Mouse (Mus musculus) midbrain, embryonic 11.5 days (tissue): Measurements from ENCODE around the gene Sim2. TPM values are rescaled to one million over a fixed set of nuclear protein-coding genes. Genes with fewer than 3 reads are reported as not detected.
A peak's percentile ranks its signal among the peaks of the same experiment; 100 is the strongest.

Experiments used
- ATAC-seq: fragments of 200-750 bp; cut with Nextera tagmentation; 2 replicates; pipeline ENCODE4 v1.8.0; 2017; ENCODE audit warnings: moderate TSS enrichment, moderate library complexity; ENCODE audit not compliant: low FRiP score
- DNase-seq: peaks from one replicate; pipeline ENCODE4 v3.0.0; 2015; ENCODE audit warnings: low spot score; ENCODE audit errors: missing footprints
- H3K27ac ChIP-seq: fragments of 300-500 bp; sonication (generic); 2 replicates; pipeline ENCODE4 v1.5.1; 2014; ENCODE audit warnings: low read depth, low read length
- H3K27me3 ChIP-seq: fragments of 300-500 bp; sonication (generic); 2 replicates; pipeline ENCODE4 v1.6.1; 2014; ENCODE audit warnings: mild to moderate bottlenecking, low read length, moderate library complexity, mixed read lengths; ENCODE audit not compliant: control insufficient read depth, insufficient read depth
- H3K36me3 ChIP-seq: fragments of 300-500 bp; sonication (generic); 2 replicates; pipeline ENCODE4 v1.6.1; 2014; ENCODE audit warnings: mild to moderate bottlenecking, low read length, moderate library complexity, mixed read lengths; ENCODE audit not compliant: control insufficient read depth, insufficient read depth
- H3K4me1 ChIP-seq: fragments of 300-500 bp; sonication (generic); 2 replicates; pipeline ENCODE4 v1.6.1; 2014; ENCODE audit warnings: low read length; ENCODE audit not compliant: control insufficient read depth, insufficient read depth
- H3K4me2 ChIP-seq: fragments of 300-500 bp; sonication (generic); 2 replicates; pipeline ENCODE4 v1.6.1; 2014; ENCODE audit warnings: mild to moderate bottlenecking, moderate library complexity
- H3K4me3 ChIP-seq: fragments of 300-500 bp; sonication (generic); 2 replicates; pipeline ENCODE4 v1.5.1; 2014; ENCODE audit warnings: low read depth, low read length
- H3K9ac ChIP-seq: fragments of 300-500 bp; sonication (generic); 2 replicates; pipeline ENCODE4 v1.6.1; 2014; ENCODE audit warnings: low read length
- H3K9me3 ChIP-seq: fragments of 300-500 bp; sonication (generic); 2 replicates; pipeline ENCODE4 v1.6.1; 2016; ENCODE audit warnings: low read length; ENCODE audit not compliant: control insufficient read depth
- WGBS: fragments of 180-500 bp; shearing (Covaris S2); extraction: QIAGEN DNeasy Blood & Tissue Kit; methylation state at CpG from one replicate; pipeline ENCODE4 v1.1.7; 2014; 5-methylcytosine and 5-hydroxymethylcytosine counted together
- polyA plus RNA-seq: library from polyadenylated mRNA; unstranded; fragments of >200 nt; fragmentation: Nextera tagmentation; extraction: Ambion mirVana; gene quantifications from 2 replicates; pipeline ENCODE4 v1.2.1, GENCODE M21; 2014

The Sim2 gene
- polyA plus RNA-seq, 1 experiment from 2014 or later = 1.8 TPM

- no peak for DNase-seq
- Histone ChIP-seq H3K4me3 (no peak overlapping the region), H3K4me1 (peaks cover 12% of the 10 kb centered on the region), H3K36me3 (no peaks in the 10 kb centered on the region), H3K27ac (no peak overlapping the region), H3K4me2 (no peak overlapping the region), H3K9ac (no peak overlapping the region), H3K27me3 (peaks cover 4% of the 10 kb centered on the region), H3K9me3 (no peaks in the 10 kb centered on the region)
- ATAC-seq = no peak
- WGBS = 38% methylated on average over 10 of the region's 10 CpGs
These were observed 58.6 kb downstream of the Sim2 start for GRCm38 (mm10) chr16:94143325-94143724.

GRCm38 (mm10) chr16:94148139-94148538 lies 63.4 kb downstream of the Sim2 start:
- H3K27ac ChIP-seq = no peak overlapping the region
- 0 out of 2 replicates have a peak overlapping the region, but pooled peaks have one; percentile 8 for H3K4me2 ChIP-seq
- DNase-seq = no peak
- H3K36me3 ChIP-seq = no peaks in the 10 kb centered on the region
- no peaks in the 10 kb centered on the region for H3K9me3 ChIP-seq
- H3K27me3 ChIP-seq = peaks cover 11% of the 10 kb centered on the region
- no peak overlapping the region for H3K4me3 ChIP-seq
- WGBS = 23% methylated on average over 11 of the region's 11 CpGs
- no peak overlapping the region for H3K9ac ChIP-seq
- ATAC-seq = peak; percentile 57; the same call in 1 of the 2 replicates
- H3K4me1 ChIP-seq = peaks cover 14% of the 10 kb centered on the region

GRCm38 (mm10) chr16:94150125-94151103 lies 65.7 kb downstream of the Sim2 start:
- H3K27ac ChIP-seq = no peak overlapping the region
- peaks cover 16% of the 10 kb centered on the region for H3K4me1 ChIP-seq
- ATAC-seq (no peak), DNase-seq (no peak)
- no peaks in the 10 kb centered on the region for H3K36me3 ChIP-seq
- 82% methylated on average over 15 of the region's 15 CpGs for WGBS
- no peak overlapping the region for H3K4me3 ChIP-seq
- H3K9me3 ChIP-seq = no peaks in the 10 kb centered on the region
- peaks cover 7% of the 10 kb centered on the region for H3K27me3 ChIP-seq
- H3K9ac ChIP-seq = no peak overlapping the region
- H3K4me2 ChIP-seq = no peak overlapping the region

GRCm38 (mm10) chr16:94155041-94155653 lies 70.4 kb downstream of the Sim2 start:
- no peak overlapping the region for H3K27ac ChIP-seq
- H3K36me3 ChIP-seq = no peaks in the 10 kb centered on the region
- ATAC-seq (peak; percentile 61), DNase-seq (peak; percentile 90)
- H3K4me3 ChIP-seq = no peak overlapping the region
- H3K27me3 ChIP-seq = peaks cover 2% of the 10 kb centered on the region; the same call in 1 of the 2 replicates
- H3K4me1 ChIP-seq = peaks cover 13% of the 10 kb centered on the region
- no peak overlapping the region for H3K4me2 ChIP-seq
- peak overlapping the region; percentile 9; the same call in 1 of the 2 replicates for H3K9ac ChIP-seq
- no peaks in the 10 kb centered on the region for H3K9me3 ChIP-seq
- WGBS = 19% methylated on average over 14 of the region's 14 CpGs

GRCm38 (mm10) chr16:94157819-94158218 lies 73.1 kb downstream of the Sim2 start:
- WGBS = 84% methylated on average over 8 of the region's 8 CpGs
- Histone ChIP-seq H3K27me3 (peaks cover 4% of the 10 kb centered on the region; the same call in 1 of the 2 replicates), H3K4me1 (peaks cover 14% of the 10 kb centered on the region), H3K9ac (no peak overlapping the region), H3K27ac (no peak overlapping the region), H3K4me2 (no peak overlapping the region), H3K9me3 (no peaks in the 10 kb centered on the region), H3K36me3 (no peaks in the 10 kb centered on the region), H3K4me3 (no peak overlapping the region)
- ATAC-seq (no peak), DNase-seq (no peak)

GRCm38 (mm10) chr16:94162000-94162399 lies 77.3 kb downstream of the Sim2 start:
- no peak overlapping the region for H3K9ac ChIP-seq
- H3K27ac ChIP-seq = no peak overlapping the region
- H3K4me2 ChIP-seq = no peak overlapping the region
- H3K4me1 ChIP-seq = peaks cover 14% of the 10 kb centered on the region
- H3K27me3 ChIP-seq = peaks cover 20% of the 10 kb centered on the region
- H3K9me3 ChIP-seq = no peaks in the 10 kb centered on the region
- H3K36me3 ChIP-seq = no peaks in the 10 kb centered on the region
- ATAC-seq (no peak), DNase-seq (no peak)
- no peak overlapping the region for H3K4me3 ChIP-seq
- 51% methylated on average over 6 of the region's 6 CpGs for whole genome bisulfite sequencing

- H3K27ac ChIP-seq = no peak overlapping the region
- no peaks in the 10 kb centered on the region for H3K9me3 ChIP-seq
- H3K4me3 ChIP-seq = no peak overlapping the region
- no peak overlapping the region for H3K4me2 ChIP-seq
- 90% methylated on average over 11 of the region's 11 CpGs for WGBS
- peaks cover 30% of the 10 kb centered on the region for H3K27me3 ChIP-seq
- H3K4me1 ChIP-seq = peaks cover 14% of the 10 kb centered on the region
- no peaks in the 10 kb centered on the region for H3K36me3 ChIP-seq
- ATAC-seq (no peak), DNase-seq (no peak)
- no peak overlapping the region for H3K9ac ChIP-seq
These were observed 78.3 kb downstream of the Sim2 start for GRCm38 (mm10) chr16:94163051-94163450.

GRCm38 (mm10) chr16:94164236-94164635 lies 79.5 kb downstream of the Sim2 start:
- no peak overlapping the region for H3K9ac ChIP-seq
- 19% methylated on average over 7 of the region's 7 CpGs for WGBS
- ATAC-seq (peak; percentile 69), DNase-seq (no peak)
- peaks cover 14% of the 10 kb centered on the region for H3K4me1 ChIP-seq
- no peaks in the 10 kb centered on the region for H3K36me3 ChIP-seq
- H3K27ac ChIP-seq = no peak overlapping the region
- H3K4me3 ChIP-seq = no peak overlapping the region
- H3K4me2 ChIP-seq = no peak overlapping the region
- no peaks in the 10 kb centered on the region for H3K9me3 ChIP-seq
- H3K27me3 ChIP-seq = peaks cover 41% of the 10 kb centered on the region

- no peaks in the 10 kb centered on the region for H3K36me3 ChIP-seq
- no peak for DNase-seq
- H3K4me3 ChIP-seq = no peak overlapping the region
- 26% methylated on average over 5 of the region's 5 CpGs for WGBS
- H3K27ac ChIP-seq = no peak overlapping the region; the same call in 1 of the 2 replicates
- no peaks in the 10 kb centered on the region for H3K9me3 ChIP-seq
- 0 out of 2 replicates have a peak, but pooled peaks have one; percentile 38 for ATAC-seq
- H3K4me2 ChIP-seq = no peak overlapping the region
- H3K9ac ChIP-seq = no peak overlapping the region
- peaks cover 15% of the 10 kb centered on the region for H3K4me1 ChIP-seq
- H3K27me3 ChIP-seq = peaks cover 43% of the 10 kb centered on the region
These were observed 80.2 kb downstream of the Sim2 start for GRCm38 (mm10) chr16:94164978-94165377.
